Mouse (Mus musculus) spleen, adult 2 months (tissue): ENCODE results near the gene Gm10073.

Experiments used
- CTCF ChIP-seq: fragments of 200-500 bp; IDR thresholded peaks from 2 replicates; pipeline ENCODE4 v1.5.1; 2011; ENCODE audit warnings: mild to moderate bottlenecking, inconsistent platforms; ENCODE audit not compliant: insufficient read depth, insufficient read length, insufficient replicate concordance; ENCODE audit errors: extremely low read depth
- POLR2A ChIP-seq: fragments of 200-500 bp; IDR thresholded peaks from 2 replicates; pipeline ENCODE4 v1.6.1; 2011; ENCODE audit warnings: low read depth, low read length, inconsistent platforms

GRCm38 (mm10) chr8:106584942-106585670 is 11.8 kb upstream of the Gm10073 start:
- TF ChIP-seq POLR2A (no peak), CTCF (no peak)
